Mouse (Mus musculus): ENCODE data around the gene Zbtb11.

DNA sequence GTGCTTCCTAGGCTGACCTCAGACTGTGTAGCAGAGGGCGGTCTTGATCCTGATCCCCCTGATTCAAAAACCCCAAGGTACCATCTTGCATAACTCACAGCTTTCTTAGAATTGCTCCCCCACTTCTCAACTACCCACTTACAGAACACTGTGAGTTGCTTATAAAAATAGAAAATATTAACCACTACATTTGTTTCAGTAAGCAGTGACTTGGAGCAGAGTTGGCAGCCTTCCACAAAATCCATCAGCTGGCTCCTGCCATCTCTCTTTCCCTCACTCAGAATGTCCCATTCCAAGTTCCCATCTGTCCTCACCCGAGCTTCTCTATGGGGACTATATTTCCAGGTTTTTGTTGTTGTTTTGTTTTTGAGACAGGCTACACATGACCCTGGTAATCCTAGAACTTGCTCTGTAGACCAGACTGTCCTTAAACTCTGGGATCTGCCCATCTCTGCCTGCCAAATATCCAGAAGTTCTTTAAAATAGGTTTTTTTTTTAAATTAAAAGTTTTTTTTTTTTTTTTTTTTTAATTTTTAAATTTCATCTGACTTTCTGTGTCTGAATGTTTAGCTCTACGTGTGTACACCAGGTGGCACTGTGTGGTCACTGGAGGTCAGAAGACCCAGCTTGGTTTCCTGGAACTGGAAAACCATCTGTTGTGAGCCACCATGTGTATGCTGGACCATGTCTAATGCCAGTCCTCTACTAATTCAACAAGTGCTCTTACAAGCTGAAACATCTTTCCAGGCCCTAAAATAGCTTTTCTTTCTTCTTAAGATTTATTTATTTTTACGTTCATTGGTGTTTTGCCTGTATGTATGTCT is 9.3 kb upstream of the Zbtb11 start:
- peak; percentile 70 for TF ChIP-seq CTCF (IDR thresholded peaks at IDR 0.05)
- no peak for TF ChIP-seq EP300 (IDR thresholded peaks at IDR 0.05; ENCODE audit: insufficient read depth, low read depth, low read length)
- TF ChIP-seq POLR2A (IDR thresholded peaks at IDR 0.05; ENCODE audit: insufficient read depth, low read depth, low read length), result no peak
